Mouse (Mus musculus): ENCODE measurements around the gene Dimt1.

DNA sequence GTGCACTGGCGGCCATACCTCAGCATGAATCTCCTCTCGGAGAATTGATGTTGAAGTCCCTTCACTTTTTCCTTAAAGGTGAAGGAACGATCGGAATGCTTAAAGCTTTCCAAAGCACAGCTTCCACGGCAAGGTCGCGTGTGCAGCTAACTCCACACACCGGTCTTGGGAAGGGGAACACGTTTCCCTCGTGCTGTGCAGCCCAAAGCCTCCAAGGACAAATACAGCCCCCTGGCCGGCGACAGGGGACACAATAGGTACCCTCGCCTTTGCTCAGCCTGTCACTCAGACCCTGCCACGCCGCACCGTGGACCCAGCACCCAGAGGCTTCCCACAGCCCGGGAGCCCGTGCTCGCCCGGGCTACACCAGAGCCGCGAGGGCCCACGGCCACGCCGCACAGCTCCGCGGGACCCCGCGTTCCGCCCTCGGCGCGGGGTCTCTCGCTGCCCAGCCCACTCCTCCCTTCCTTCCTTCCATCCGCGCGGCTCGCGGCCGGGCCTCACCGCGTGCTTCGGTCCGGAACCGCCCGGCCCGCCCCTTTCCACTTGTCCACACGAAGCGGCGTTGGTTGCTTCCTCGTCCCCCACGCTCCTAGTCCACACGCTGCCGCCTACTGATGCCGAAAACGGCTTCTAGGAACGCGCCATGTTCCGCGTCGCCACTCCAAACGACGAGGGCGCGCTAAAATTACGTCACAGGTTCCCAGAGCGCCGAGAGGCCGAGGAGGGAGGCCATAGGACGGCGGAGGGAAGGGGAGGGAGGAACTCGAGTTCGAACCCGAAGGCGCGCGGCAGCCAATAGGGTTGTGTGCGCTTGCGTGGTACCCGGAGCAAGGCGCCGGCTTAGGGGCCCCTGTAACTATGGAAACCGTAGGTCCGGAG is 10.4 kb upstream of the Dimt1 start, which contains the start of gene Ipo11:
- TF ChIP-seq CTCF (IDR thresholded peaks at IDR 0.05; ENCODE audit: low read depth) (no peak), EP300 (IDR thresholded peaks at IDR 0.05; ENCODE audit: low read depth) (no peak)

Measured in liver, postnatal 0 days (tissue).